Mouse (Mus musculus) embryonic facial prominence, embryonic 14.5 days (tissue): ENCODE data around the gene Lypd3. TPM values are rescaled to one million over a fixed set of nuclear protein-coding genes. Genes with fewer than 3 reads are reported as not detected.
"Not testable (repeated sequence)": the region's sequence is repeated elsewhere in the genome, so short reads cannot be mapped to it uniquely, and the experiment has no call there.

Experiments used
- ATAC-seq: fragments of 200-750 bp; cut with Nextera tagmentation; 2 replicates; pipeline ENCODE4 v1.8.0; 2017; ENCODE audit warnings: low read depth, moderate number of reproducible peaks, moderate TSS enrichment
- DNase-seq: peaks from one replicate; pipeline ENCODE4 v3.0.0-alpha.2; 2015; ENCODE audit warnings: low spot score
- H3K27ac ChIP-seq: fragments of 300-500 bp; sonication (generic); replicated peaks from 2 replicates; pipeline ENCODE4 v1.5.1; 2014; ENCODE audit warnings: low read depth, mild to moderate bottlenecking, low read length, moderate library complexity
- H3K27me3 ChIP-seq: fragments of 300-500 bp; sonication (generic); replicated peaks from 2 replicates; pipeline ENCODE4 v1.6.1; 2014; ENCODE audit warnings: low read length; ENCODE audit not compliant: control insufficient read depth, insufficient read depth
- H3K36me3 ChIP-seq: fragments of 300-500 bp; sonication (generic); 2 replicates; pipeline ENCODE4 v1.6.1; 2014; ENCODE audit warnings: low read length, mixed read lengths; ENCODE audit not compliant: control insufficient read depth, insufficient read depth
- H3K4me1 ChIP-seq: fragments of 300-500 bp; sonication (generic); 2 replicates; pipeline ENCODE4 v1.6.1; 2014; ENCODE audit warnings: antibody characterized with exemption, low read length; ENCODE audit not compliant: control insufficient read depth, insufficient read depth
- H3K4me2 ChIP-seq: fragments of 300-500 bp; sonication (generic); 2 replicates; pipeline ENCODE4 v1.6.1; 2014; ENCODE audit warnings: low read depth, mild to moderate bottlenecking, low read length, moderate library complexity, mixed read lengths
- H3K4me3 ChIP-seq: fragments of 300-500 bp; sonication (generic); 2 replicates; pipeline ENCODE4 v1.5.1; 2014; ENCODE audit warnings: low read depth, mild to moderate bottlenecking, low read length
- H3K9ac ChIP-seq: fragments of 300-500 bp; sonication (generic); 2 replicates; pipeline ENCODE4 v1.6.1; 2014; ENCODE audit warnings: low read depth, mild to moderate bottlenecking, low read length, moderate library complexity, mixed read lengths
- H3K9me3 ChIP-seq: fragments of 300-500 bp; sonication (generic); 2 replicates; pipeline ENCODE4 v1.6.1; 2016; ENCODE audit warnings: low read length; ENCODE audit not compliant: control insufficient read depth
- WGBS: fragments of 180-500 bp; shearing (Covaris S2); extraction: QIAGEN DNeasy Blood & Tissue Kit; methylation state at CpG from one replicate; pipeline ENCODE4 v1.1.7; 2014; 5-methylcytosine and 5-hydroxymethylcytosine counted together
- polyA plus RNA-seq: library from polyadenylated mRNA; unstranded; fragments of >200 nt; fragmentation: Nextera tagmentation; extraction: Ambion mirVana; gene quantifications from 2 replicates; pipeline ENCODE4 v1.2.1, GENCODE M21; 2014

The Lypd3 gene
- polyA plus RNA-seq, 1 experiment from 2014 or later = 24.7 TPM

DNA sequence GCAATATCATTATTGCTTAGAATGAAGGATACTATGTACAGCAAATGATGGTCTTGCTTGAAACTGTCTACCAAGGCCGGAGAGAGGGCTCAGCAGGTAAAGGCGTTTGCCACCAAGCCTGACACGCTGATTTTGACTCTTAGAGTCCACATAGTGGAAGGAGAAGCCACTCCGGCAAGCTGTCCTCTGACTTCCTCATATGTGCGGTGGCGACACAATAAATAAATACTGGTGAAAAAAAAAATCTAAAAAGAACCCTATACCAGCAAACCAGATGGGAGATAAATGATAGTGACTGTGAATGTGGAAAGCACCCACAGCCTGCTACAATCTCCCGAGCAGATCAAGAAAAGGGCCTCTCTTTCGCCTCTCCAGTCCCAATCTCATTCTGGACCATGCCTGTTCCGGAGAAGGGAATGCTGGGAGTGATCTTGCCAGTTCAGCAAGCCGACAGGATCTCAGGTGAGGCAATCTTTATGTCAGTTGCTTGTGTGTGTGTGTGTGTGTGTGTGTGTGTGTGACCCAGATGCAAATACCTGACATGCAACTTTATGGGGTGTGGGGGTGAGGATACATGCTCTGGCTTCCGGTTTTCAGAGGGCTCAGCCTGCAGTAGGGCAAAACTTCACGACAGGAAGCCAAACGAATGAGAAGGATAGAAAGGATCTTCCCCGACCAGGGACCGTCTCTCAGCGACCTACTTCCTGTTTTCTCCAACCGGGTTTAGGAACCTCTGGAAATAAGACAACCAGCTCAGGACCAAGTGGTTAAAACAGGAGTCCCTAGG, 25.0 kb downstream of the Lypd3 start:
- H3K27me3 ChIP-seq = no peaks in the 10 kb centered on the region
- 65% methylated on average over 17 of the region's 17 CpGs for WGBS
- H3K27ac ChIP-seq = no peak overlapping the region
- DNase-seq = no peak
- ATAC-seq = no peak
- H3K4me3 ChIP-seq = no peak overlapping the region
- no peak overlapping the region for H3K9ac ChIP-seq
- H3K9me3 ChIP-seq = no peaks in the 10 kb centered on the region
- H3K4me2 ChIP-seq = no peak overlapping the region
- no peaks in the 10 kb centered on the region for H3K36me3 ChIP-seq
- H3K4me1 ChIP-seq = no peaks in the 10 kb centered on the region

DNA sequence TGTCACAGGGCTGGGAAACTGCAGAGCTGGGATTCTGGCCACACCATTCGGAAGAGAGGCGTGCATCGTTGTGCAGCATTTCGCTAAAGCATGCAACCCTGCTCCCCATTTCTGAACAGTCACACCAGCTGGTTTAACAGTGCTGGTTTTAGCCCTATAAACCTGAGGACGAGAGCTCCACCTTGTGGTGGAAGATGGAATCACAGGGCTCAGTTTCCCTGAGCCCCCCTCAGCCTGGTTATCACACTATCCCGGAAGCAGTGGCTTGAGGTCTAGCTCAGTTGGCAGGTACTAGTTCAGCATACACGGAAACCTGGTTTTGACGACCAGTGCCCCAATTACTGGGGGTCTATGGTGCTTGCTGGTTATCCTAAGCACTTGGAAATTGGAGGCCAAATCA, 26.2 kb downstream of the Lypd3 start:
- no peaks in the 10 kb centered on the region for H3K9me3 ChIP-seq

DNA sequence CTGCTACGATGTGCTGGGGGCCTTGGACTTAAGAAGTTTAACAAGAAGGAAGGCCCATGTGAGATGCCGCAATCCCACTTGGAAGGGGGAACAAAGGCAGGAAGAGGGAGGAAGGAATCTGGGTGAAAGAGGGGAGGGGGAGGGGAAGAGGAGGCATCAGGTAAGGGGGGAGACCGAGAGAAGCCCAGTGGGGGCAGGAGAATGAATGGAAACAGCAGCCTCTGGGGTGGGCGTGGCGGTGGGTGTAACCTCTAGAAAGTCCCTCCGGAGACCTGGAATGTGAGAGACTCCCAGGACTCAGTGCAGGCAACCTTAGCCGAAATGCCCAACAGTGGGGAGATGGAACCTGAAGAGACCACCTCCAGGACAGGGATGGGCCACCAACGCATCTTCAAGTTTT, 28.0 kb downstream of the Lypd3 start:
- H3K9me3 ChIP-seq = no peaks in the 10 kb centered on the region
- ATAC-seq = no peak
- H3K4me1 ChIP-seq = no peaks in the 10 kb centered on the region
- H3K36me3 ChIP-seq = no peaks in the 10 kb centered on the region
- WGBS = 37% methylated on average over 8 of the region's 8 CpGs
- no peak overlapping the region for H3K9ac ChIP-seq
- no peak overlapping the region for H3K4me2 ChIP-seq
- no peak for DNase-seq
- H3K4me3 ChIP-seq = no peak overlapping the region
- no peaks in the 10 kb centered on the region for H3K27me3 ChIP-seq
- H3K27ac ChIP-seq = no peak overlapping the region

More for the DNA sequence above, 26.2 kb downstream of the Lypd3 start:
- Histone ChIP-seq H3K27ac (no peak overlapping the region), H3K4me3 (no peak overlapping the region), H3K4me2 (no peak overlapping the region), H3K27me3 (no peaks in the 10 kb centered on the region), H3K9ac (no peak overlapping the region), H3K36me3 (no peaks in the 10 kb centered on the region), H3K4me1 (no peaks in the 10 kb centered on the region)
- ATAC-seq (peak; percentile 47), DNase-seq (peak; percentile 79)
- WGBS = 14% methylated on average over 8 of the region's 8 CpGs

DNA sequence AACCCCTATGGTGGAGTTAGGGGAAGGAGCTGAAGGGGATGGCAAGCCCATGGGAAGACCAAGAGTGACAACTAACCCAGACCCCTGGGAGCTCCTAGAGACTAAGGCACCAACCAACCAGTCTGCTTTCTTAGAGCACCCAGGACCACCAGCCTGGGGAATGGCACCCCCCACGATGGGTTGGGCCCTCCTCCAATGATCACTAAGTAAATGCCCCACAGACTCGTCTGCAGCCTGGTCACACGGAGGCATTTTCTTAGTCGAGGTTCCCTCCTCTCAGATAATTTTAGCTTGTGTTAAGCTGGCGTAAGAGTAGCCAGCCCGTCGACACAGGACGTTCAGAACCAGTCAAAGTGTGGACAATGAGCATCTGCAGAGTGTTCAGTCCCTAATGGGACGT, 28.6 kb downstream of the Lypd3 start:
- no peak for ATAC-seq
- DNase-seq = no peak
- Histone ChIP-seq H3K9me3 (no peaks in the 10 kb centered on the region), H3K27ac (no peak overlapping the region), H3K4me2 (no peak overlapping the region), H3K27me3 (no peaks in the 10 kb centered on the region), H3K4me1 (no peaks in the 10 kb centered on the region), H3K4me3 (no peak overlapping the region), H3K9ac (no peak overlapping the region), H3K36me3 (no peaks in the 10 kb centered on the region)
- 81% methylated on average over 9 of the region's 9 CpGs for WGBS

DNA sequence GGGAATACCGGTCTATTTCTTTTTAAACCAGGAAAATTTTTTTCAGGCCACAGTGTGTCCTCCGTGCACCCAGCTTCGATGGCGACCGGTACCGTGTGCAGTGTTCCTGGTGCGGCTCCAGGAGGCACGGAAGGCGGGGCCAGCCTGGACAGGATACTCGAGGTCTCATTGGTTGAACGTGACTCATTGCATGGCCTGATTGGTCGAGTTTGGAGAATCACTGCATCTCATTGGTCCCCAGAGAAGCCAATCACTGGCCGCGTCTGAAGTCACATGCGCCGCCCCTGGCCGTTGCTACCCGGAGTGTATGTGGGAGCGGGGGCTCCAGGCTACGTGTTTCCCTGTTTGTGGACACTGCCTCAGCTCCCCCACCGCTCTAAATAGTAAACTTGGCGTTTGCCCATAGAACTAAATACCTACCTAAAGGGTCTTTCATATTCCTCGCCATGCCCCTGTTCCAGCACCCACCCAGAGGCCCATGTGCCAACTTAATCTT, 35.6 kb downstream of the Lypd3 start:
- Histone ChIP-seq H3K4me2 (no peak overlapping the region), H3K4me3 (no peak overlapping the region), H3K36me3 (no peaks in the 10 kb centered on the region), H3K9me3 (no peaks in the 10 kb centered on the region), H3K9ac (no peak overlapping the region), H3K4me1 (no peaks in the 10 kb centered on the region), H3K27me3 (no peaks in the 10 kb centered on the region), H3K27ac (no peak overlapping the region)
- WGBS = 90% methylated on average over 23 of the region's 23 CpGs
- DNase-seq (no peak), ATAC-seq (no peak)

DNA sequence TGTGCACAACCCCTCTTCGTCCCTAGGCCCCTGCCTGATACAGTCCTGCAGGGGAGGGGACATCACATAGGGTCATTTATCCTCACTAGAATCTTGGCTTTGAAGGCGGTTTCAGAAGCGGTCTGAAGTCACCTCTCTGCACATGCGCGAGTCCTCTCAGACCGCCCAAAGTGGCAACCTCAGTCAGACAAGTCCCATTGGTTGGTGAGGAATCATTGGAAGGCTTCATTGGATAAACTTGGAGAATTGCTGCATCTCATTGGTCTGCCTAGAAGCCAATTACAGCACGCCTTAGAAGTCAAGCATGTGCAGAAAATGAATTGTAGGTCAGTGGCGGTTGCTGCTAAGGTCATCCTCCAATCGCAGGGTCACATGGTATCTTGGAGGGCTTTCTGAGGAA, 40.2 kb downstream of the Lypd3 start, which contains the start of gene Tex101:
Tex101 (minus strand) TSS at position 101 of the 400 bp plus-strand sequence.
- Histone ChIP-seq H3K4me3 (no peak within 1 kb of the TSS), H3K9me3 (no peaks in the 10 kb centered on the region), H3K27me3 (no peaks in the 10 kb centered on the region), H3K4me2 (no peak within 1 kb of the TSS), H3K4me1 (no peaks in the 10 kb centered on the region), H3K27ac (no peak within 1 kb of the TSS), H3K9ac (no peak within 1 kb of the TSS), H3K36me3 (no peaks in the 10 kb centered on the region)
- DNase-seq (no peak), ATAC-seq (no peak)
- 88% methylated on average over 9 of the region's 9 CpGs for WGBS

DNA sequence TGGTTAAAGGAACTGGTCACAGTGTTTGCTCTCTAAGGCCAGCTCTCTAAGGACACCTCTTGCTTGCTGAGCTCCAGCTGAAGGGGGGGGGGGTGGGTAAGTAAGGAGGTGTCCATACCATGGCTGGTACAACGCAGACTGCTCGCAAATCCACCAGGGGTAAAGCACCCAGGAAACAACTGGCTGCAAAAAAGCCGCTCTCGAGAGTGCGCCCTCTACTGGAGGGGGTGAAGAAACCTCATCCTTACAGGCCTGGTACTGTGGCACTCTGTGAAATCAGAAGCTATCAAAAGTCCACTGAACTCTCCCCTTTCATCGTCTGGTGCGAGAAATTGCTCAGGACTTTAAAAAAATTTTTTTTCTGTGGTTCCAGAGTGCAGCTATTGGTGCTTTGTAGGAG, 47.8 kb downstream of the Lypd3 start:
- not testable (repeated sequence) for H3K4me2 ChIP-seq, DNase-seq, H3K27ac ChIP-seq, H3K36me3 ChIP-seq, H3K27me3 ChIP-seq, H3K4me1 ChIP-seq, H3K9ac ChIP-seq, ATAC-seq, H3K4me3 ChIP-seq, H3K9me3 ChIP-seq
- 76% methylated on average over 7 of the region's 7 CpGs for WGBS

DNA sequence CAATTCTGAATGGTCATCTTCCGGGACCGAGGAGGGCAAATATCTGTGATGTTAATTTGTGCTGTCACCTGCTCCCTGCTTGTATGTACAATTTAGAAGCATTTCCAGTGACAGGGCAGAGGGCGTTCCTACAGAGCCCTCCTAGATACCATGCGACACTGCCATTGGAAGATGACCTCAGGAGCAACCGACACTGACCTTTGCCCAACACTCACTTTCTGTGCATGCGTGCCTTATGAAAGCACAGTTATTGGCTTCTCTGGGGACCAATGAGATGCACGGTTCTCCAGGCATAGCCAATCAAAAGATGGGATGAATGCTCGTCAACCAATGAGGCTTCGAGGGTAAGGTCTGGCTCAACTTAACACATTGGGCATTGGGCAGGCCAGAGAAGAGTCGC, 51.2 kb downstream of the Lypd3 start:
- H3K9me3 ChIP-seq, H3K27ac ChIP-seq, H3K4me3 ChIP-seq, H3K9ac ChIP-seq, H3K4me1 ChIP-seq, H3K27me3 ChIP-seq, H3K4me2 ChIP-seq, ATAC-seq, H3K36me3 ChIP-seq, DNase-seq: not testable (repeated sequence)
- whole genome bisulfite sequencing = 86% methylated on average over 10 of the region's 10 CpGs
